Mouse (Mus musculus) small intestine, adult 2 months (tissue): ENCODE measurements around the gene Mpv17.

Experiments
- CTCF ChIP-seq: fragments of 200-500 bp; IDR thresholded peaks from 2 replicates; pipeline ENCODE4 v1.5.1; 2012; ENCODE audit warnings: low read depth, mild to moderate bottlenecking, control low read depth, inconsistent platforms, low read length, moderate library complexity, mixed read lengths; ENCODE audit not compliant: insufficient replicate concordance, insufficient read length; ENCODE audit errors: extremely low read depth
- POLR2A ChIP-seq: fragments of 200-500 bp; IDR thresholded peaks from 2 replicates; pipeline ENCODE4 v1.6.1; 2012; ENCODE audit warnings: low read depth, mild to moderate bottlenecking, control low read depth, inconsistent platforms, low read length, moderate library complexity

DNA sequence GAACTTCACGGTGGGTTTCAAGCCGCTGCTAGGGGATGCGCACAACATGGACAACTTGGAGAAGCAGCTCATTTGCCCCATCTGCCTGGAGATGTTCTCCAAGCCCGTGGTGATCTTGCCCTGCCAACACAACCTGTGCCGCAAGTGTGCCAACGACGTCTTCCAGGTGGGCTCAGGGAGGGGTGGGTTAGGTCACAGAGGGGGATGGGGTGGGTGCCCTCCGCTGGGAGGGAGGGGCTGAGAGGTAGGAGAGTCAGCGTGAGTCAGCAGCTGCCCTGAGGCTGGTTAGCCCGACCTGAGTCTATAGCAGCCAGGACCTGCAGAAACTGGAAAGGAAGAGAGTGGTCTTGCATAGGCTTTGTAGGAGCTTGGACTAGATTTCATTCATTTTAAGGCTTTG lies 37.1 kb downstream of the Mpv17 start:
- no peak for TF ChIP-seq CTCF
- TF ChIP-seq POLR2A: no peak
